Mouse (Mus musculus): Measurements from ENCODE around the gene Zfp366.

DNA sequence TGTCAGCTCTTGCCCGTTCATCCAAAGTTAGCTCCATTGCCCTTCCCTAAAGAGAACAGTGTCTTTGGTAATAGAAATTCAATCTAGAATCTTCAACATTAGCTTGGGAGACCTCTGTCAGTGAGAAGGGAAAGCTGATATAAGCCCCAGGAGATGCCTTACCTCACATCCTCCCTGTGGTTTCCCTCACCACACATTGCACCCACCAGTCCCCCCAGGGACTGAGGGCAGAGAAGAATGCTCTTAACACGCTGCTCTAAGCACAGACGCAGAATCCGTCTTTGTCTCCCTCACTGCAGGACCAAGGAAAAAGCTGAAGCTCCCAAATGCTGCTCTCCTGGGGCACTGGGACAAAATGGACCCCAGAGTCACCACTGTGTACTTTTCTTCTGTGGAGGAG is 58.3 kb downstream of the Zfp366 start:
- no peak for TF ChIP-seq POLR2A (IDR thresholded peaks at IDR 0.05; ENCODE audit: insufficient read depth, low read depth, low read length)
- TF ChIP-seq CTCF (IDR thresholded peaks at IDR 0.05; ENCODE audit: insufficient read depth, low read depth, low read length) = no peak

All from olfactory bulb, adult 2 months (tissue).